Mouse (Mus musculus): ENCODE results near the gene Cox7a1.

DNA sequence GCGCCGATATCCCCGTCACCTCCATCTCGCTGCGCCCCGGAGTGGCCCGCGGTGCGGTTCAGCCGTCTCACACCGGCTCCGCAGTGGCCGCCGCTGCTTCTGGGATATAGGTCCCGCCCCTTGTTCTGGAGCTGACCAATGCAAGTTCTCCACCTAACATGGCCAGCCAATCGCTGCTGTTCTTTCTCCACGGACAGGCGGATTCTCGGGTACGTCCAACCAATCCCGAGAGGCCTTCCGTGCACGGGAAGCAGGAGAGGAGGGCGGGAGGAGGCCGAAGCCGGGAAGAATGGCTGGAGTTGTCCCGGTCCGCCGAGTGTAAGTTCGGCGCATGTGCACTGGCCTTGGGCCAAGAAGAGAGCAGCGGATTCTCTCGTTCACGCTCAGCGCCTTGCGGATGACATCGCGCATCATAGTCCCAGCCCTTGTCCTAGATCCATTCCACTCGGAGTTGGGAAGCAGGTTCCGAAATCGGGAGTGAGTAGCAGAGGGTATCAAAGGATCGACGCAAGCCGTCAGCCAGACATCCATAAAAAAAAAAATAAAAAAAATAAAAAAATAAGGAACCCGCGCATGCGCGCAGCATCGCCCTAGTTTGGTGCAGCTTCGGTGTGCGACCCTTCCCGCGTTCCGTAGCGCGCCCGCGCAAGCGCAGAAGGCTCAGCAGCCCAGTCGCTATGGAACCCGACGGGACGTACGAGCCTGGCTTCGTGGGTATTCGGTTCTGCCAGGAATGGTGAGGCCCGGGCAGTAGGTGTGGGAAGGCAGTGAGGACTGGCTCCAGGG is 47.9 kb downstream of the Cox7a1 start, which contains the start of the genes Polr2i and Tbcb:
- TF ChIP-seq CTCF (IDR thresholded peaks at IDR 0.05; ENCODE audit: low read depth, low read length): no peak
- TF ChIP-seq POLR2A (IDR thresholded peaks at IDR 0.05; ENCODE audit: borderline replicate concordance, low read depth, low read length): peak; percentile 62; the same call in 1 of the 2 replicates
